Mouse (Mus musculus) hindbrain, embryonic 12.5 days (tissue): ENCODE results near the gene Tmem80. TPM values are rescaled to one million over a fixed set of nuclear protein-coding genes. Genes with fewer than 3 reads are reported as not detected.

Source experiments
- ATAC-seq: fragments of 200-750 bp; cut with Nextera tagmentation; 2 replicates; pipeline ENCODE4 v1.8.0; 2017; ENCODE audit warnings: moderate TSS enrichment; ENCODE audit not compliant: low FRiP score
- H3K27ac ChIP-seq: fragments of 300-500 bp; sonication (generic); 2 replicates; pipeline ENCODE4 v1.5.1; 2016; ENCODE audit warnings: mild to moderate bottlenecking
- H3K27me3 ChIP-seq: fragments of 300-500 bp; sonication (generic); 2 replicates; pipeline ENCODE4 v1.6.1; 2016; ENCODE audit warnings: mild to moderate bottlenecking
- H3K36me3 ChIP-seq: fragments of 300-500 bp; sonication (generic); 2 replicates; pipeline ENCODE4 v1.6.1; 2016; ENCODE audit warnings: mild to moderate bottlenecking
- H3K4me1 ChIP-seq: fragments of 300-500 bp; sonication (generic); 2 replicates; pipeline ENCODE4 v1.6.1; 2016
- H3K4me2 ChIP-seq: fragments of 300-500 bp; sonication (generic); replicated peaks from 2 replicates; pipeline ENCODE4 v1.6.1; 2016; ENCODE audit warnings: mild to moderate bottlenecking
- H3K4me3 ChIP-seq: fragments of 300-500 bp; sonication (generic); 2 replicates; pipeline ENCODE4 v1.5.1; 2016; ENCODE audit warnings: mild to moderate bottlenecking
- H3K9ac ChIP-seq: fragments of 300-500 bp; sonication (generic); 2 replicates; pipeline ENCODE4 v1.6.1; 2016; ENCODE audit warnings: mild to moderate bottlenecking, moderate library complexity
- H3K9me3 ChIP-seq: fragments of 300-500 bp; sonication (generic); replicated peaks from 2 replicates; pipeline ENCODE4 v1.6.1; 2016; ENCODE audit warnings: mild to moderate bottlenecking
- WGBS: fragments of 180-500 bp; shearing (Covaris S2); methylation state at CpG from one replicate; pipeline ENCODE4 v1.1.7; 2016; 5-methylcytosine and 5-hydroxymethylcytosine counted together
- polyA plus RNA-seq: library from polyadenylated mRNA; unstranded; fragments of >200 nt; fragmentation: Nextera tagmentation; extraction: Ambion mirVana; gene quantifications from 2 replicates; pipeline ENCODE4 v1.2.1, GENCODE M21; 2016

The Tmem80 gene
- polyA plus RNA-seq, 1 experiment from 2014 or later, result 66.9 TPM

DNA sequence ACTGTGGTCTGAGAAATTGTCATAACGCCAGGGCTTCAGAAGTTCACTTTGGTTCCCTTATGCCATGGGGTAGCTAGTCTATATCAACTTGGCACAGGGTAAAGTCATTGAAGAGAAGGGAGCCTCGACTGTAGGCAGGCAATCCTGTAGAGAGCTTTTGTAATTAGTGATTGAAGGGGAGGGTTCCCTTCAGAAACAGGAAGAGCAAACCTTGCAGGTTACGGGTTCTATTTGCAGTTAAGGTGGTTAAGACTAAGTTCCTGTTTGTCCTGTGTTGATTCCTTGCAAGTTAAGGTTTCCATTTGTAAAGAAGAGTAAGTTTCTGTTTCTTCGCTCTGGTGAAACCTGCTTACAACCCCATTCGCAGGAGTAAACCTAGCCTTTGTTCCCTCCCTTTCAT, 42.4 kb downstream of the Tmem80 start:
- H3K9ac ChIP-seq, result no peak overlapping the region
- no peak overlapping the region for H3K4me3 ChIP-seq
- H3K4me2 ChIP-seq, result no peak overlapping the region
- no peaks in the 10 kb centered on the region for H3K9me3 ChIP-seq
- ATAC-seq, result no peak
- H3K36me3 ChIP-seq, result no peaks in the 10 kb centered on the region
- no peaks in the 10 kb centered on the region for H3K4me1 ChIP-seq
- no peaks in the 10 kb centered on the region for H3K27me3 ChIP-seq
- no peak overlapping the region for H3K27ac ChIP-seq
- WGBS, result 70% methylated on average over 5 of the region's 5 CpGs

DNA sequence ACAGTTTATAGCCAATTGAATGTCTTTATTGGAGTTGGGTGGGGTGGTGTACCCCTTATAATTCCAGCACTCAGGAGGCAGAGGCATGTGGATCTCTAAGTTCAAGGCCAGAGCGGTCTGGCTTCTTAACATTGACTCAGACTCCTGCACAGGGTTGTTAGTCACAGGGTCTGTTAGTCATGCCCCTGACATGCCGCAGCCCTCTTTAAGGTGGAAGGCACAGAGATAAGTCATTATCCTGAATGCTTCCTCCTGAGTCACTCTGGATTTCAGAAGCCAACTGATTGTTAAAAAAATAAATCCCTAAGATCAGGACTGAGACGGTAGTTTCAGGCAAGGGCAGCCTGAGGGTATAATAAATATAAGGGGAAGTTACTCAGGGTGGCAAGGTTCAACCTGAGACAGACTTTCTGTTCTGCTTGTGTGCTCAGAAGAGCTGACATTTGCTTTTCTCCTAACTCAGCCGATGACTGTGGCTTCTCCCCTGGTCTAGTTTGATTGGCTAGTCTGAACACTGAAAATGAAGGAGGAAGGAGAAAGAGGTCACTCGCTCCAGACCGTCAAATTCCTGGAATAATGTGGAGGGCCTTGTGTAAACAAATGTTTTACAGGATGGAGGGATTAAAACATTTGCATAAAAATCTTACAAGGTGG, 44.5 kb downstream of the Tmem80 start:
- no peak overlapping the region for H3K27ac ChIP-seq
- H3K27me3 ChIP-seq, result no peaks in the 10 kb centered on the region
- no peaks in the 10 kb centered on the region for H3K9me3 ChIP-seq
- H3K4me1 ChIP-seq, result no peaks in the 10 kb centered on the region
- ATAC-seq, result no peak
- no peaks in the 10 kb centered on the region for H3K36me3 ChIP-seq
- no peak overlapping the region for H3K9ac ChIP-seq
- H3K4me3 ChIP-seq, result no peak overlapping the region
- H3K4me2 ChIP-seq, result no peak overlapping the region
- 73% methylated on average over 6 of the region's 6 CpGs for WGBS

DNA sequence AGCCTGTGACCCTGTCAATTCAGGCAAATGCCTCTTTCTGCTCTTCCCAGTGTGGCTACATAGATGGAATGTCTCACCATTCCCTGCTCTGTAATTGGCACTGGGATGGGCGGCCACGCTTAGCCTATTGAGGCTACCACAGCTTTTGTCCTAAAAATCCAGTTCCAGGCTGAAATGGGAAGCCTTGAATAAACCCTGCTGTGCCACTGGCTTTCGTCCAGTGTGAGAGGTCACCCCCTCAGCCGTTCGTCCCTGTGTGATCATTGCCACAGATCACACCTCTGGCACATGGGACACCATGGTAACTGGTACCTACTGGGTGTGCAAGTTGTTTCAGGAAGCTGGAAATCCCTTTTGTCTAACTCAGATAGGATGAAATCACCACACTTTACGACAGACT, 46.1 kb downstream of the Tmem80 start:
- H3K27me3 ChIP-seq, result no peaks in the 10 kb centered on the region
- no peaks in the 10 kb centered on the region for H3K9me3 ChIP-seq
- 42% methylated on average over 6 of the region's 6 CpGs for WGBS
- ATAC-seq, result no peak
- H3K4me1 ChIP-seq, result no peaks in the 10 kb centered on the region
- no peak overlapping the region for H3K9ac ChIP-seq
- H3K27ac ChIP-seq, result no peak overlapping the region
- no peak overlapping the region for H3K4me2 ChIP-seq
- no peak overlapping the region for H3K4me3 ChIP-seq
- H3K36me3 ChIP-seq, result no peaks in the 10 kb centered on the region

DNA sequence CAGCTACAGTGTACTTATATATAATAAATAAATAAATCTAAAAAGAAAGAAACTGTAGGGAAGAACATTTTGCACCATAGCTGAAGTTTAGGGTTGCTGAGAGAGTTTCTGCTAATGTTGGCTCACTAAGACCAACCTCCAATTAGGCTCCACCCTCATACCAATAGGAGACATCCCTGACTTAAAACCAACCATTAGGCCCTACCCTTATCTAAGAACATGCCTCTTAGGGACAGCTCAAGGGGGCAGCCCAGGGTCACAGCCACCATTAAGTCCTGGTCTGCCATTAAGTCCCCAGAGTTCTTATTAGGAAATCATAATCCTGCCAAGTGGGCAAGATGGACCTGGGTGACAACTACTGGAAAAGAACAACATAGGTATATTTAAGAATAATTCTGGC, 46.9 kb downstream of the Tmem80 start:
- no peak overlapping the region for H3K4me3 ChIP-seq
- no peaks in the 10 kb centered on the region for H3K36me3 ChIP-seq
- H3K27me3 ChIP-seq, result no peaks in the 10 kb centered on the region
- no peak overlapping the region for H3K4me2 ChIP-seq
- no peak overlapping the region for H3K9ac ChIP-seq
- H3K9me3 ChIP-seq, result no peaks in the 10 kb centered on the region
- no peak overlapping the region for H3K27ac ChIP-seq
- H3K4me1 ChIP-seq, result no peaks in the 10 kb centered on the region
- ATAC-seq, result no peak

DNA sequence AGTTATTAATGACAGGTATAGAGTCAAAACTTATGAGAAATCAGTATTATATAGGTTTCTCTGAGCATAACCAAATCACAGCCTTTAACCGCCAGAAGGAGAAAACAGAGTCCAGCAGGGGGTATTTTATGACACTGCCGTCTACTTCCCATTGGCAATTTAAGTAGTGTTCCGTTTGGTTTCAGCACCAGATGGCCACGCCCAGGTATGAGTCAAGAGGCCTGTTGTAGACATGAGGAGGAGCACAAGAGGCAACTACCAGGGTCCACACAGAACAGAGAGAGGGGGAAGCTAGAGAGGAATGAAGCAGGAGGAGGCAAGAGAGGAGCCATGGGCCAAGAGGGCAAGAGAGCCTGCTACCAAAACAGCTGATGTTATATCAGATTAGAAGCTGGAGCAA, 52.0 kb downstream of the Tmem80 start:
- WGBS, result 63% methylated on average over 4 of the region's 4 CpGs

DNA sequence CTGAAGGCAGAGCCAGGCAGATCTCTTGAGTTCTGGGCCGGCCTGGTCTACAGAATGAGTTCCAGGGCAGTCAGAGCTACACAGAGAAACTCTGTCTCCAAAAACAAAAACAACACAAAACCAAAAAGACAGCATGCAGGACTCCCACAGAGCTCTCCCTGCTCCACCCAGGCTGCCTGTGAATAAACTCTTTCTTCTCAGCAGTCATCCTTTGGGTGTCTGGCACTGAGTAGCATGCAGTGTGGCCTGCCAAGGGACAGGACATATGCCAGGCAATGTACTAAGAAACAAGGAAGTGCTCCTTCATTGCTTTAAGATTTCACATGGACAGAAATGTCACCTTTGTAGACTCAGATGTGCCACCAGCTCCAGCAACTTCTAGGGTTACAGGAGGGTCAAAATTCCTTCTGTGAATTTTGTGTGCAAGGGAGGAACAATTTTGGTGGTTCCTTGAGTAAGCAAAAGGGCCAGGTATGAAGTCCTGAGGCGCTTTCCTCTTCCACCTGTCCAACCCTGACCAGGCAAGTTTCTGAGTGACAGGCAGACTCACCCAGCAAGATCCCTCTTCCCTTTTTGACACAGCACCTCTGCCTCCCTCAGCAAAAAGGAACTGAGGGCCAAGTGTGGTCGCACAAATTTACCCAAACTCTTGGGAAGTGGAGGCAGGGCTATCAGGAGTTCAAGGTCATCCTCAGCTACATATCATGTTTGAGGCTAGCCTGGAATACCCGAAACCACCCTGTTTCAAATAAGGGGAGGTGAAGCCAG, 53.7 kb downstream of the Tmem80 start:
- Histone ChIP-seq H3K4me2 (no peak overlapping the region), H3K4me1 (no peaks in the 10 kb centered on the region), H3K27me3 (peaks cover 13% of the 10 kb centered on the region; the same call in 1 of the 2 replicates), H3K36me3 (no peaks in the 10 kb centered on the region), H3K9me3 (no peaks in the 10 kb centered on the region), H3K9ac (no peak overlapping the region), H3K4me3 (no peak overlapping the region), H3K27ac (no peak overlapping the region)
- ATAC-seq, result no peak
- WGBS, result 77% methylated on average over 4 of the region's 4 CpGs

More for the DNA sequence above, 52.0 kb downstream of the Tmem80 start:
- no peak overlapping the region for H3K4me2 ChIP-seq
- no peaks in the 10 kb centered on the region for H3K36me3 ChIP-seq
- no peak overlapping the region for H3K4me3 ChIP-seq
- no peak for ATAC-seq
- peaks cover 10% of the 10 kb centered on the region; the same call in 1 of the 2 replicates for H3K27me3 ChIP-seq
- no peaks in the 10 kb centered on the region for H3K4me1 ChIP-seq
- H3K27ac ChIP-seq, result no peak overlapping the region
- H3K9ac ChIP-seq, result no peak overlapping the region
- no peaks in the 10 kb centered on the region for H3K9me3 ChIP-seq

Other genes with a start within 250 kb of the Tmem80 start
- 3.1 and 4.5 TPM in 2 replicates for gene Pkp3, start 249.5 kb upstream of the Tmem80 start, polyA plus RNA-seq
- 1.7 and 2.6 TPM in 2 replicates for gene Sigirr, start 227.2 kb upstream of the Tmem80 start, polyA plus RNA-seq
- 0.59 and 0.81 TPM in 2 replicates for gene Ano9, start 209.9 kb upstream of the Tmem80 start, polyA plus RNA-seq
- 76.0 and 76.5 TPM in 2 replicates for gene Ptdss2, start 205.4 kb upstream of the Tmem80 start, polyA plus RNA-seq
- 61.0 and 61.9 TPM in 2 replicates for gene Rnh1, start 154.9 kb upstream of the Tmem80 start, polyA plus RNA-seq
- 95.1 and 103 TPM in 2 replicates for gene Hras, start 133.7 kb upstream of the Tmem80 start, polyA plus RNA-seq
- gene Lrrc56, start 133.6 kb upstream of the Tmem80 start, polyA plus RNA-seq, result 10.8 and 12.2 TPM in 2 replicates
- 3.3 and 3.9 TPM in 2 replicates for gene Lmntd2, start 113.7 kb upstream of the Tmem80 start, polyA plus RNA-seq
- 34.7 and 35.6 TPM in 2 replicates for gene Rassf7, start 111.9 kb upstream of the Tmem80 start, polyA plus RNA-seq
- gene Phrf1, start 99.0 kb upstream of the Tmem80 start, polyA plus RNA-seq, result 95.5 and 99.3 TPM in 2 replicates
- gene Irf7, start 61.3 kb upstream of the Tmem80 start, polyA plus RNA-seq, result 1.1 and 1.5 TPM in 2 replicates
- gene Cdhr5, start 51.0 kb upstream of the Tmem80 start, polyA plus RNA-seq, result not detected in 2 replicates
- gene Sct, start 48.6 kb upstream of the Tmem80 start, polyA plus RNA-seq, result 2.4 and 2.7 TPM in 2 replicates
- 0.81 and 0.86 TPM in 2 replicates for gene Drd4, start 35.7 kb upstream of the Tmem80 start, polyA plus RNA-seq
- gene Deaf1, start within 50 bp of the Tmem80 start, polyA plus RNA-seq, result 96.5 and 96.6 TPM in 2 replicates
- gene Eps8l2, start 11.1 kb downstream of the Tmem80 start, polyA plus RNA-seq, result 2.6 and 2.7 TPM in 2 replicates
- gene Taldo1, start 64.5 kb downstream of the Tmem80 start, polyA plus RNA-seq, result 352 and 355 TPM in 2 replicates
- 52.2 and 54.1 TPM in 2 replicates for gene Gatd1, start 86.4 kb downstream of the Tmem80 start, polyA plus RNA-seq
- 27.9 and 30.9 TPM in 2 replicates for gene Cend1, start 101.8 kb downstream of the Tmem80 start, polyA plus RNA-seq
- gene Slc25a22, start 110.2 kb downstream of the Tmem80 start, polyA plus RNA-seq, result 54.8 and 62.1 TPM in 2 replicates
- 10.8 and 11.6 TPM in 2 replicates for gene Pidd1, start 116.3 kb downstream of the Tmem80 start, polyA plus RNA-seq
- 801 and 888 TPM in 2 replicates for gene Rplp2, start 119.6 kb downstream of the Tmem80 start, polyA plus RNA-seq
- 16.2 and 19.1 TPM in 2 replicates for gene Pnpla2, start 127.5 kb downstream of the Tmem80 start, polyA plus RNA-seq
- 7.7 and 8.9 TPM in 2 replicates for gene Cracr2b, start 133.4 kb downstream of the Tmem80 start, polyA plus RNA-seq
- 14.4 and 17.3 TPM in 2 replicates for gene Cd151, start 139.7 kb downstream of the Tmem80 start, polyA plus RNA-seq
- 62.0 and 69.0 TPM in 2 replicates for gene Polr2l, start 147.4 kb downstream of the Tmem80 start, polyA plus RNA-seq
- gene Tspan4, start 147.5 kb downstream of the Tmem80 start, polyA plus RNA-seq, result 30.1 and 31.1 TPM in 2 replicates
- gene Chid1, start 212.1 kb downstream of the Tmem80 start, polyA plus RNA-seq, result 31.8 and 32.1 TPM in 2 replicates
- 114 and 117 TPM in 2 replicates for gene Ap2a2, start 234.4 kb downstream of the Tmem80 start, polyA plus RNA-seq